Mouse (Mus musculus) spleen, postnatal 14 days (tissue): ENCODE results near the gene Hoxb7.

ENCODE experiments used
- DNase-seq, 2 experiments: peaks; one replicate each; pipeline ENCODE4 v3.0.0; 2021 to 2022; ENCODE audit warnings: low spot score in 2 of 2

Gene Hoxb7

DNA sequence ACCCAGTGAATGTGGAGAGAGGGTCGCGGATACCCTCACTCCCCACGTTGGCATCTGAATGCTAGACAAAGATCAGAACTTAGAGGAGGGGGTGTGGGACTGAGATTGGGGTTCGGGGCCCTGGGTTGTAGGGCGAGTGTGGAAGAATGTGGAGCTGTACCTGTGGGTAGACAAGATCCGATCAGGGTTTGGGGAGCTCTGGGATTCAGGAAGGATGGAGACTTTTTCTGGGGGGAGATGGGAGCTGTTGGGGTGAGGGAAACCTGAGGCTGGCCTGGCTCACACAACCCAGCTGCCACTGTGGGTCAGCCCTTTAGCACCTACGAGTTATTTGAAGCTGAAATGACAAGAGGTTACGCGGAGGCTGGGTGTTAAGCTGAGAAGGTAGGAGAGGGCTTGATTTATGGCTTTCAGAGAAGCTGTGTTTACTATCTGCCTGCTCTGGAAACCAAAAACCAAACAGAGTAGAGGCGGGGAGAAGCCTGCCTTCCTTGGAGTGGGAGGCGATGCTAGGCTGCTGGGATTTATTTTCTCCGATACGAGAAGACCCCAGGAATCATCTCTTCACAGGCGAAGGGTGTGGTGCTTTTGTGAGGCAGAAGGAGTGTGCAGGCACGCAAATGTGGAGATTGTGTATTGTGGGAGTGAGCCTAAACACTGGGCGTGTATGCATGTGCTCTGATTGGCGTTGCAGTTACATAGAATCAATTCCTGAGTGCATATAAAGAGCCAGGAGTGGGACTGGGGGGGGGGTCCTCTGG is 47.0 kb downstream of the Hoxb7 start:
- DNase-seq: no peak

GRCm38 (mm10) chr11:96334002-96334364 is 47.6 kb downstream of the Hoxb7 start:
- no peak for DNase-seq

DNA sequence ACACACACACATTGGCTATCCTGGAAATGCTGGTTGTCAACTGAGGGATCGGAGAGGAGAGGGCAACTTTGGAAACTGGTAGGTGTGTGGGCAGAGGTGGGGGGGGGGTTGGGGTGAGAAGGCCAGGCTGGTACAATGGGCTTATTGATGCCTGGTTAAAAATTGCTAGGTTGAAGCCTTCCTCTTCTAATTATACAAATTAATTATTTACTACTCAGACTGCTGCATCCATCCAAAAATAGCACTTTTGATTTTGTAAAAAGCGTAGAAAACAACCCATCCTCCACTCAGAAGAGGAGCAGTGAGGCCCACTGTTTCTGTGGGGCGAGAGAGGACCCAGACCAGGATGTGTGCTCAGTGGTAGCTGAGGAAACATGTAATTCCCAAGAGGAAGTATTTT is 48.6 kb downstream of the Hoxb7 start:
- DNase-seq: no peak

GRCm38 (mm10) chr11:96336597-96336996 is 50.2 kb downstream of the Hoxb7 start:
- DNase-seq: no peak

GRCm38 (mm10) chr11:96337026-96337425 is 50.6 kb downstream of the Hoxb7 start:
- DNase-seq: no peak

- DNase-seq: no peak
Observed at GRCm38 (mm10) chr11:96338957-96339855, 52.8 kb downstream of the Hoxb7 start.
